Mouse (Mus musculus): ENCODE data around the gene Stk32c. TPM values are rescaled to one million over a fixed set of nuclear protein-coding genes. Genes with fewer than 3 reads are reported as not detected.

The Stk32c gene
- polyA plus RNA-seq, 1 experiment = not detected

- TF ChIP-seq TAL1 (IDR thresholded peaks at IDR 0.05; ENCODE audit: low read length) (no peak), GATA1 (IDR thresholded peaks at IDR 0.05; ENCODE audit: low read length) (no peak)
- H3K27me3 ChIP-seq (ENCODE audit: control insufficient read depth) = no peaks in the 10 kb centered on the region
- no peaks in the 10 kb centered on the region for H3K9me3 ChIP-seq (ENCODE audit: control insufficient read depth, low read length)
- peaks cover 14% of the 10 kb centered on the region for H3K4me1 ChIP-seq (ENCODE audit: control insufficient read depth)
- no peak overlapping the region for H3K4me3 ChIP-seq (replicated peaks)
- H3K36me3 ChIP-seq (ENCODE audit: control insufficient read depth) = no peaks in the 10 kb centered on the region
Measured at GRCm38 (mm10) chr7:139211761-139212160, 1.3 kb downstream of the Stk32c start.

- H3K36me3 ChIP-seq (ENCODE audit: control insufficient read depth) = no peaks in the 10 kb centered on the region
- no peaks in the 10 kb centered on the region for H3K27me3 ChIP-seq (ENCODE audit: control insufficient read depth)
- TF ChIP-seq TAL1 (IDR thresholded peaks at IDR 0.05; ENCODE audit: low read length) (no peak), GATA1 (IDR thresholded peaks at IDR 0.05; ENCODE audit: low read length) (no peak)
- H3K4me1 ChIP-seq (ENCODE audit: control insufficient read depth) = peaks cover 14% of the 10 kb centered on the region
- H3K4me3 ChIP-seq (replicated peaks) = no peak overlapping the region
- no peaks in the 10 kb centered on the region for H3K9me3 ChIP-seq (ENCODE audit: control insufficient read depth, low read length)
Measured at GRCm38 (mm10) chr7:139208773-139209095, 4.4 kb downstream of the Stk32c start.

- Histone ChIP-seq H3K27me3 (ENCODE audit: control insufficient read depth) (no peaks in the 10 kb centered on the region), H3K4me1 (ENCODE audit: control insufficient read depth) (peaks cover 10% of the 10 kb centered on the region), H3K4me3 (replicated peaks) (no peak overlapping the region), H3K9me3 (ENCODE audit: control insufficient read depth, low read length) (no peaks in the 10 kb centered on the region), H3K36me3 (ENCODE audit: control insufficient read depth) (no peaks in the 10 kb centered on the region)
- TF ChIP-seq GATA1 (IDR thresholded peaks at IDR 0.05; ENCODE audit: low read length) (no peak), TAL1 (IDR thresholded peaks at IDR 0.05; ENCODE audit: low read length) (no peak)
Measured at GRCm38 (mm10) chr7:139208023-139208772, 4.9 kb downstream of the Stk32c start.

GRCm38 (mm10) chr7:139201209-139201608 lies 11.9 kb downstream of the Stk32c start:
- TF ChIP-seq TAL1 (IDR thresholded peaks at IDR 0.05; ENCODE audit: low read length) = no peak
- TF ChIP-seq GATA1 (IDR thresholded peaks at IDR 0.05; ENCODE audit: low read length) = no peak
- Histone ChIP-seq H3K4me1 (ENCODE audit: control insufficient read depth) (no peaks in the 10 kb centered on the region), H3K36me3 (ENCODE audit: control insufficient read depth) (no peaks in the 10 kb centered on the region), H3K4me3 (replicated peaks) (no peak overlapping the region), H3K9me3 (ENCODE audit: control insufficient read depth, low read length) (no peaks in the 10 kb centered on the region), H3K27me3 (ENCODE audit: control insufficient read depth) (peaks cover 7% of the 10 kb centered on the region)

- Histone ChIP-seq H3K36me3 (ENCODE audit: control insufficient read depth) (no peaks in the 10 kb centered on the region), H3K4me1 (ENCODE audit: control insufficient read depth) (no peaks in the 10 kb centered on the region), H3K27me3 (ENCODE audit: control insufficient read depth) (peaks cover 7% of the 10 kb centered on the region), H3K9me3 (ENCODE audit: control insufficient read depth, low read length) (no peaks in the 10 kb centered on the region), H3K4me3 (replicated peaks) (no peak overlapping the region)
- TF ChIP-seq TAL1 (IDR thresholded peaks at IDR 0.05; ENCODE audit: low read length) = no peak
Measured at GRCm38 (mm10) chr7:139200108-139200507, 13.0 kb downstream of the Stk32c start.

- H3K27me3 ChIP-seq (ENCODE audit: control insufficient read depth) = peaks cover 4% of the 10 kb centered on the region
- H3K4me1 ChIP-seq (ENCODE audit: control insufficient read depth) = no peaks in the 10 kb centered on the region
- no peaks in the 10 kb centered on the region for H3K9me3 ChIP-seq (ENCODE audit: control insufficient read depth, low read length)
- no peaks in the 10 kb centered on the region for H3K36me3 ChIP-seq (ENCODE audit: control insufficient read depth)
- TF ChIP-seq TAL1 (IDR thresholded peaks at IDR 0.05; ENCODE audit: low read length) (no peak), GATA1 (IDR thresholded peaks at IDR 0.05; ENCODE audit: low read length) (no peak)
- no peak overlapping the region for H3K4me3 ChIP-seq (replicated peaks)
Measured at GRCm38 (mm10) chr7:139197022-139197421, 16.1 kb downstream of the Stk32c start.

- TF ChIP-seq TAL1 (IDR thresholded peaks at IDR 0.05; ENCODE audit: low read length) = no peak
- TF ChIP-seq GATA1 (IDR thresholded peaks at IDR 0.05; ENCODE audit: low read length) = no peak
- H3K9me3 ChIP-seq (ENCODE audit: control insufficient read depth, low read length) = peaks cover 2% of the 10 kb centered on the region; the same call in 1 of the 2 replicates
- peaks cover 33% of the 10 kb centered on the region for H3K27me3 ChIP-seq (ENCODE audit: control insufficient read depth)
- H3K4me3 ChIP-seq (replicated peaks) = no peak overlapping the region
- no peaks in the 10 kb centered on the region for H3K36me3 ChIP-seq (ENCODE audit: control insufficient read depth)
- peaks cover 5% of the 10 kb centered on the region for H3K4me1 ChIP-seq (ENCODE audit: control insufficient read depth)
Measured at GRCm38 (mm10) chr7:139191619-139192018, 21.5 kb downstream of the Stk32c start.

GRCm38 (mm10) chr7:139190616-139191015 lies 22.5 kb downstream of the Stk32c start:
- Histone ChIP-seq H3K36me3 (ENCODE audit: control insufficient read depth) (no peaks in the 10 kb centered on the region), H3K27me3 (ENCODE audit: control insufficient read depth) (peaks cover 41% of the 10 kb centered on the region), H3K4me1 (ENCODE audit: control insufficient read depth) (peaks cover 5% of the 10 kb centered on the region), H3K9me3 (ENCODE audit: control insufficient read depth, low read length) (peaks cover 2% of the 10 kb centered on the region; the same call in 1 of the 2 replicates), H3K4me3 (replicated peaks) (no peak overlapping the region)
- no peak for TF ChIP-seq TAL1 (IDR thresholded peaks at IDR 0.05; ENCODE audit: low read length)
- no peak for TF ChIP-seq GATA1 (IDR thresholded peaks at IDR 0.05; ENCODE audit: low read length)

- Histone ChIP-seq H3K4me3 (replicated peaks) (no peak overlapping the region), H3K27me3 (ENCODE audit: control insufficient read depth) (peaks cover 49% of the 10 kb centered on the region), H3K36me3 (ENCODE audit: control insufficient read depth) (no peaks in the 10 kb centered on the region), H3K9me3 (ENCODE audit: control insufficient read depth, low read length) (peaks cover 2% of the 10 kb centered on the region; the same call in 1 of the 2 replicates), H3K4me1 (ENCODE audit: control insufficient read depth) (peaks cover 5% of the 10 kb centered on the region)
- TF ChIP-seq TAL1 (IDR thresholded peaks at IDR 0.05; ENCODE audit: low read length) = no peak
- TF ChIP-seq GATA1 (IDR thresholded peaks at IDR 0.05; ENCODE audit: low read length) = no peak
Measured at GRCm38 (mm10) chr7:139188634-139189207, 24.4 kb downstream of the Stk32c start.
